Mouse (Mus musculus) heart, embryonic 11.5 days (tissue): ENCODE results near the gene Xkr7. TPM values are rescaled to one million over a fixed set of nuclear protein-coding genes. Genes with fewer than 3 reads are reported as not detected.

Source experiments
- ATAC-seq: fragments of 200-750 bp; cut with Nextera tagmentation; replicated peaks from 2 replicates; pipeline ENCODE4 v1.8.0; 2017; ENCODE audit warnings: moderate library complexity; ENCODE audit not compliant: insufficient number of reproducible peaks, low FRiP score, low TSS enrichment
- H3K27ac ChIP-seq: fragments of 300-500 bp; sonication (generic); 2 replicates; pipeline ENCODE4 v1.5.1; 2014; ENCODE audit warnings: mild to moderate bottlenecking, low read depth, low read length
- H3K27me3 ChIP-seq: fragments of 300-500 bp; sonication (generic); 2 replicates; pipeline ENCODE4 v1.6.1; 2014; ENCODE audit warnings: mild to moderate bottlenecking, low read length, mixed read lengths; ENCODE audit not compliant: control insufficient read depth, insufficient read depth
- H3K36me3 ChIP-seq: fragments of 300-500 bp; sonication (generic); 2 replicates; pipeline ENCODE4 v1.6.1; 2014; ENCODE audit warnings: mild to moderate bottlenecking, low read length, moderate library complexity, mixed read lengths; ENCODE audit not compliant: control insufficient read depth, insufficient read depth
- H3K4me1 ChIP-seq: fragments of 300-500 bp; sonication (generic); 2 replicates; pipeline ENCODE4 v1.6.1; 2014; ENCODE audit warnings: low read length; ENCODE audit not compliant: control insufficient read depth, insufficient read depth
- H3K4me2 ChIP-seq: fragments of 300-500 bp; sonication (generic); 2 replicates; pipeline ENCODE4 v1.6.1; 2014; ENCODE audit warnings: mild to moderate bottlenecking, moderate library complexity
- H3K4me3 ChIP-seq: fragments of 300-500 bp; sonication (generic); 2 replicates; pipeline ENCODE4 v1.5.1; 2014; ENCODE audit warnings: low read depth, low read length
- H3K9ac ChIP-seq: fragments of 300-500 bp; sonication (generic); 2 replicates; pipeline ENCODE4 v1.6.1; 2014; ENCODE audit warnings: mild to moderate bottlenecking, low read depth, low read length, moderate library complexity
- H3K9me3 ChIP-seq: fragments of 300-500 bp; sonication (generic); replicated peaks from 2 replicates; pipeline ENCODE4 v1.6.1; 2016; ENCODE audit warnings: low read length; ENCODE audit not compliant: control insufficient read depth
- WGBS: fragments of 180-500 bp; shearing (Covaris S2); extraction: QIAGEN DNeasy Blood & Tissue Kit; methylation state at CpG from one replicate; pipeline ENCODE4 v1.1.7; 2014; ENCODE audit not compliant: insufficient replicate concordance; 5-methylcytosine and 5-hydroxymethylcytosine counted together
- polyA plus RNA-seq: library from polyadenylated mRNA; unstranded; fragments of >200 nt; fragmentation: Nextera tagmentation; extraction: Ambion mirVana; gene quantifications from 2 replicates; pipeline ENCODE4 v1.2.1, GENCODE M21; 2014

The Xkr7 gene
- polyA plus RNA-seq, 1 experiment from 2014 or later = not detected

GRCm38 (mm10) chr2:153009192-153009973, 22.3 kb upstream of the Xkr7 start:
- H3K4me1 ChIP-seq = peaks cover 5% of the 10 kb centered on the region
- H3K36me3 ChIP-seq = peaks cover 11% of the 10 kb centered on the region
- H3K27me3 ChIP-seq = no peaks in the 10 kb centered on the region
- H3K4me3 ChIP-seq = no peak overlapping the region
- no peak overlapping the region for H3K4me2 ChIP-seq
- H3K9ac ChIP-seq = no peak overlapping the region
- ATAC-seq = no peak
- H3K27ac ChIP-seq = no peak overlapping the region
- 87% methylated on average over 12 of the region's 12 CpGs for WGBS
- no peaks in the 10 kb centered on the region for H3K9me3 ChIP-seq

- 89% methylated on average over 11 of the region's 11 CpGs for WGBS
- H3K9ac ChIP-seq = peak overlapping the region; percentile 85; the same call in 1 of the 2 replicates
- H3K36me3 ChIP-seq = peaks cover 11% of the 10 kb centered on the region
- H3K4me3 ChIP-seq = peak overlapping the region; percentile 90
- H3K4me2 ChIP-seq = peak overlapping the region; percentile 85
- H3K9me3 ChIP-seq = no peaks in the 10 kb centered on the region
- H3K27me3 ChIP-seq = peaks cover 6% of the 10 kb centered on the region
- no peak overlapping the region for H3K27ac ChIP-seq
- H3K4me1 ChIP-seq = peaks cover 7% of the 10 kb centered on the region
- ATAC-seq = no peak
Observed at GRCm38 (mm10) chr2:153013724-153014515, 17.7 kb upstream of the Xkr7 start.

- H3K27me3 ChIP-seq = peaks cover 6% of the 10 kb centered on the region
- peaks cover 7% of the 10 kb centered on the region for H3K4me1 ChIP-seq
- no peaks in the 10 kb centered on the region for H3K9me3 ChIP-seq
- no peak within 1 kb of the TSS for H3K27ac ChIP-seq
- 2% methylated on average over 54 of the region's 54 CpGs for WGBS
- H3K36me3 ChIP-seq = peaks cover 10% of the 10 kb centered on the region
- H3K9ac ChIP-seq = peak within 1 kb of the TSS; percentile 85
- ATAC-seq = peak; percentile 89
- peak within 1 kb of the TSS; percentile 90 for H3K4me3 ChIP-seq
- H3K4me2 ChIP-seq = peak within 1 kb of the TSS; percentile 85
Observed at GRCm38 (mm10) chr2:153014758-153015593, 16.7 kb upstream of the Xkr7 start, which contains the start of gene Pdrg1. TSS of gene Pdrg1 (minus strand) at chr2:153015427.

DNA sequence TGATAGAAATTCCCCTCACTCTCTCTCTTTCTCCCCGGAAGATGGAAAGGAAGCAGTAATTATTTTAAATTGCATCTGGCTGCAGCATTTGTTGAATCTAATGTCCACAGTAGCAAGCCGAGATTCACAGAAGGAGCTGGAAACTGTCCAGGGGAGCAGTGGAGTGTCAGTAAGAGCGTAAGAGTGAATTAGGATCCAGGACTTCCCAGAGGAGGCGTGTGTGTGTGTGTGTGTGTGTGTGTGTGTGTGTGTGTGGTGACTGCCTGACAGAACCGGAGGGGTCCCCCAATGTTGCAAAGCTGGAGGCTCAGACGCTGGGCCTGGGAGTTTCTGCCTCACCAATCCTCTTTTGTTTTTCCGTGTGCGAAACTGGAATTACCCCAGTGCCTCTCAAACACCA, 15.8 kb upstream of the Xkr7 start:
- ATAC-seq = no peak
- 52% methylated on average over 8 of the region's 8 CpGs for WGBS
- H3K9me3 ChIP-seq = no peaks in the 10 kb centered on the region
- no peak overlapping the region for H3K27ac ChIP-seq
- H3K9ac ChIP-seq = no peak overlapping the region
- H3K4me2 ChIP-seq = no peak overlapping the region; the same call in 1 of the 2 replicates
- H3K27me3 ChIP-seq = peaks cover 6% of the 10 kb centered on the region
- no peak overlapping the region for H3K4me3 ChIP-seq
- peaks cover 7% of the 10 kb centered on the region for H3K4me1 ChIP-seq
- peaks cover 8% of the 10 kb centered on the region; the same call in 1 of the 2 replicates for H3K36me3 ChIP-seq

- H3K4me2 ChIP-seq = no peak overlapping the region
- H3K27me3 ChIP-seq = peaks cover 6% of the 10 kb centered on the region
- no peaks in the 10 kb centered on the region for H3K9me3 ChIP-seq
- H3K4me3 ChIP-seq = no peak overlapping the region
- 44% methylated on average over 5 of the region's 5 CpGs for WGBS
- H3K27ac ChIP-seq = no peak overlapping the region
- H3K9ac ChIP-seq = no peak overlapping the region
- peaks cover 3% of the 10 kb centered on the region; the same call in 1 of the 2 replicates for H3K36me3 ChIP-seq
- peaks cover 7% of the 10 kb centered on the region for H3K4me1 ChIP-seq
- no peak for ATAC-seq
Observed at GRCm38 (mm10) chr2:153016786-153017185, 14.9 kb upstream of the Xkr7 start.

DNA sequence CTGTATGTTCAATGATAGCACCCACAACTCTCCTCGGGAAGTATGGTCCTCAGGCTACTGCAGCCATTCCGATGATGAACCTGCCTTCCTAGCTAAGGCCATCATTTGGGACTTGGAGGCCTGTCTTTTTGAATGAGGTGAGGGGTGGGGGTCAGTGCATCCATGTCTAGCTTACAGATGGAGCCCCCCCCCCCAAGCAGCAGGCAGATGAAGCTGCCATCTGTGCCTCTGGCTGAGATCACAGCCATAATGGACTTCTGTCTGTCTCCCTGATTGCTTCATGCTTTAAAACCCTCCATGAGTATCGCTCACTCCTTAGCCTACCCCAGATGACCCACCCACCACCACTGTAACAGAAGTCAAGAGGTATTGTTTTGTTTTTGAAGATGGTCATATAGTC, 12.3 kb upstream of the Xkr7 start:
- Histone ChIP-seq H3K27me3 (peaks cover 6% of the 10 kb centered on the region), H3K4me3 (no peak overlapping the region), H3K27ac (no peak overlapping the region), H3K9ac (no peak overlapping the region), H3K36me3 (no peaks in the 10 kb centered on the region), H3K4me1 (peaks cover 2% of the 10 kb centered on the region), H3K9me3 (no peaks in the 10 kb centered on the region), H3K4me2 (no peak overlapping the region)
- ATAC-seq = no peak
- WGBS = 78% methylated on average over 3 of the region's 3 CpGs

DNA sequence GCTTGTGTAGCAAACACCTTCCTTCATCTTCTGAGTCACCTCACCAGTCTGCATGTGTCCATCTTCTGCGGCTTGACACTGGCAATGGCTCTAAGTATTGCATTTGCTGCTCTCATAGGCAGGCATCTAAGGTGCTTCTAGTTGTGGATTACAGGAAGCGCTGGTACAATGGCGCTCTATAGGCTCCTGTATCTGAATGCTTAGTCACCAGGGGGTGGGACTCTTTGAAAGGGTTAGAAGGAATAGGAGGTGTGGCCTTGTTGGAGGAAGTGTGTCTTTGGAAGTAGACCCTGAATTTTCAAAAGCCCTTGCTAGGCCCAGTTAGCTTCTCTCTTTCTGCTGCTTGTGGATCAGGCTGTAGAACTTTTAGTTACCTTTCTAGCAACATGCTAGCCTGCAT, 10.5 kb upstream of the Xkr7 start:
- H3K27me3 ChIP-seq = peaks cover 12% of the 10 kb centered on the region
- no peak overlapping the region for H3K4me2 ChIP-seq
- H3K9me3 ChIP-seq = no peaks in the 10 kb centered on the region
- H3K27ac ChIP-seq = no peak overlapping the region
- H3K4me3 ChIP-seq = no peak overlapping the region
- H3K9ac ChIP-seq = no peak overlapping the region
- H3K4me1 ChIP-seq = no peaks in the 10 kb centered on the region
- ATAC-seq = no peak
- WGBS = 75% methylated on average over 3 of the region's 3 CpGs
- no peaks in the 10 kb centered on the region for H3K36me3 ChIP-seq

DNA sequence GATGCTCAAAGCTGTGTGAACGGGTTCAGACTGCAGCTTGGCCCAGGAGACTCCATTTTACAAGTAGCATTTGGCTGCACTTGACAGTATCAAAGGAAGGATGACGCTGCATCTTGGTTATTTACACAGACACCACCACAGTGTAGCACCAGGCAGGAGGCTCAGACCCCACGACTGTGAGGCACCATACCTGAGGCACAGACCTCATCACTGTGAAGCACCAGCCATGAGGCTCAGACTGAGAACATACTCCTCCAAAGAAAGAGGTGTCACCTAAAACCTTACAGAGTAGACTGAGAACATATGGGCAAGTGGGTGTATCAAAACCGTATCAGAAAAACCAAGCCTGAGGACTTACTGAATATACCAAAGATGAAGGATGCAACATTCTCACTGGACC, 8.8 kb upstream of the Xkr7 start:
- peaks cover 15% of the 10 kb centered on the region for H3K27me3 ChIP-seq
- no peaks in the 10 kb centered on the region for H3K36me3 ChIP-seq
- no peak overlapping the region for H3K4me2 ChIP-seq
- no peak overlapping the region for H3K27ac ChIP-seq
- H3K9ac ChIP-seq = no peak overlapping the region
- no peaks in the 10 kb centered on the region for H3K9me3 ChIP-seq
- 64% methylated on average over 4 of the region's 4 CpGs for WGBS
- H3K4me1 ChIP-seq = no peaks in the 10 kb centered on the region
- H3K4me3 ChIP-seq = no peak overlapping the region
- ATAC-seq = no peak
